Comparison of ENCODE assay signal across 17 mouse cellular contexts in genomic region chr16:63747817-63748216, GRCm38 (mm10).
A peak's percentile ranks its signal among the peaks of the same experiment; 100 is the strongest.
DNase-seq lines count a peak whose midpoint lies in the region; ATAC-seq and TF ChIP-seq lines count a peak whose summit lies in the region.
"Had no signal": no experiment of that assay in that cellular context is flagged by ENCODE, and none has a peak within 500 bp of the region (broad histone marks: within the 10 kb centered on the region; RNA-seq: fewer than 3 reads in every experiment).

No protein-coding gene starts in this region.

- WGBS in midbrain, embryonic 11.5 days: 23% methylated on average over 2 of the region's 2 CpGs
- 29% methylated on average over 2 of the region's 2 CpGs for WGBS in midbrain, postnatal 0 days
- 13% methylated on average over 2 of the region's 2 CpGs for WGBS in forebrain, embryonic 12.5 days
- 4% methylated on average over 2 of the region's 2 CpGs for WGBS in hindbrain, embryonic 13.5 days
- 61% methylated on average over 2 of the region's 2 CpGs for WGBS in cerebellum, adult 2 months

- DNase-seq in midbrain, embryonic 11.5 days (ENCODE audit: low spot score, missing footprints): peak; percentile 89
- no peak for DNase-seq in midbrain, postnatal 0 days (ENCODE audit: low spot score)
- peak; percentile 43 for DNase-seq in retina, embryonic 14.5 days (ENCODE audit: low spot score)
- no peak for DNase-seq in cerebellum, adult 2 months
- no peak for DNase-seq in gastrocnemius, adult 2 months
- DNase-seq: cerebellum, postnatal 14 days; heart, postnatal 4 days; lung, embryonic 14.5 days; thymus, postnatal 14 days had no signal

- no peak for TF ChIP-seq POLR2A in cerebellum, adult 2 months (IDR thresholded peaks at IDR 0.05; ENCODE audit: borderline replicate concordance, insufficient read depth, low read length)

- no peak overlapping the region for H3K4me3 ChIP-seq in midbrain, embryonic 11.5 days (ENCODE audit: low read depth, low read length)
- H3K4me3 ChIP-seq in midbrain, postnatal 0 days (ENCODE audit: low read depth, low read length): no peak overlapping the region
- no peak overlapping the region for H3K4me3 ChIP-seq in forebrain, embryonic 12.5 days (replicated peaks)
- no peak overlapping the region for H3K4me3 ChIP-seq in hindbrain, embryonic 13.5 days
- H3K4me3 ChIP-seq in cerebellum, adult 2 months (replicated peaks; ENCODE audit: insufficient read depth, low read depth, low read length): no peak overlapping the region
- no peak overlapping the region for H3K4me3 ChIP-seq in gastrocnemius, adult 2 months
- H3K4me3 ChIP-seq: heart, embryonic 13.5 days; liver, embryonic 12.5 days; myocyte had no signal

- H3K9ac ChIP-seq in midbrain, embryonic 11.5 days (ENCODE audit: low read length): no peak overlapping the region
- no peak overlapping the region for H3K9ac ChIP-seq in midbrain, postnatal 0 days (replicated peaks; ENCODE audit: low read length, poor library complexity, severe bottlenecking)
- no peak overlapping the region for H3K9ac ChIP-seq in forebrain, embryonic 12.5 days
- H3K9ac ChIP-seq in hindbrain, embryonic 13.5 days: no peak overlapping the region
- H3K9ac ChIP-seq: heart, embryonic 13.5 days; liver, embryonic 12.5 days; lung, embryonic 14.5 days had no signal

- H3K36me3 ChIP-seq in midbrain, embryonic 11.5 days (ENCODE audit: control insufficient read depth, insufficient read depth, low read length): no peaks in the 10 kb centered on the region
- no peaks in the 10 kb centered on the region for H3K36me3 ChIP-seq in midbrain, postnatal 0 days (ENCODE audit: insufficient read depth, low read length)
- no peaks in the 10 kb centered on the region for H3K36me3 ChIP-seq in forebrain, embryonic 12.5 days (replicated peaks)
- no peaks in the 10 kb centered on the region for H3K36me3 ChIP-seq in hindbrain, embryonic 13.5 days
- H3K36me3 ChIP-seq: heart, embryonic 13.5 days; liver, embryonic 12.5 days had no signal

- peaks cover 15% of the 10 kb centered on the region; the same call in 1 of the 2 replicates for H3K4me1 ChIP-seq in midbrain, embryonic 11.5 days (ENCODE audit: control insufficient read depth, insufficient read depth, low read length)
- H3K4me1 ChIP-seq in midbrain, postnatal 0 days (ENCODE audit: insufficient read depth, low read length): no peaks in the 10 kb centered on the region
- H3K4me1 ChIP-seq in forebrain, embryonic 12.5 days: peaks cover 21% of the 10 kb centered on the region
- peaks cover 15% of the 10 kb centered on the region for H3K4me1 ChIP-seq in hindbrain, embryonic 13.5 days (replicated peaks)
- no peaks in the 10 kb centered on the region; the same call in 1 of the 2 replicates for H3K4me1 ChIP-seq in cerebellum, adult 2 months (ENCODE audit: control insufficient read depth, insufficient read depth, low read length)
- H3K4me1 ChIP-seq: liver, embryonic 12.5 days had no signal

- intact Hi-C loops in gastrocnemius, adult 2 months (cut with DNase I): no loop called here

- peak; percentile 79 for ATAC-seq in midbrain, embryonic 11.5 days (ENCODE audit: low FRiP score)
- no peak for ATAC-seq in midbrain, postnatal 0 days (ENCODE audit: low FRiP score)
- peak; percentile 69 for ATAC-seq in forebrain, embryonic 12.5 days (ENCODE audit: low FRiP score)
- peak; percentile 63 for ATAC-seq in hindbrain, embryonic 13.5 days (ENCODE audit: low FRiP score)
- ATAC-seq: intestine, postnatal 0 days; liver, embryonic 12.5 days had no signal

- H3K27me3 ChIP-seq in midbrain, embryonic 11.5 days (ENCODE audit: control insufficient read depth, insufficient read depth, low read length): no peaks in the 10 kb centered on the region
- no peaks in the 10 kb centered on the region for H3K27me3 ChIP-seq in midbrain, postnatal 0 days (ENCODE audit: insufficient read depth, low read length)
- no peaks in the 10 kb centered on the region for H3K27me3 ChIP-seq in forebrain, embryonic 12.5 days
- no peaks in the 10 kb centered on the region for H3K27me3 ChIP-seq in hindbrain, embryonic 13.5 days
- H3K27me3 ChIP-seq in cerebellum, adult 2 months (ENCODE audit: control insufficient read depth, insufficient read depth, low read length): no peaks in the 10 kb centered on the region
- H3K27me3 ChIP-seq: heart, embryonic 13.5 days; liver, embryonic 12.5 days had no signal

- TF ChIP-seq CTCF in midbrain, postnatal 0 days (IDR thresholded peaks at IDR 0.05): no peak
- no peak for TF ChIP-seq CTCF in cerebellum, adult 2 months (IDR thresholded peaks at IDR 0.05; ENCODE audit: borderline replicate concordance, insufficient read depth, low read depth, low read length)
- no peak for TF ChIP-seq CTCF in gastrocnemius, adult 2 months (IDR thresholded peaks at IDR 0.05)

- no peak overlapping the region for H3K4me2 ChIP-seq in midbrain, embryonic 11.5 days
- H3K4me2 ChIP-seq in midbrain, postnatal 0 days (ENCODE audit: low read depth, low read length, poor library complexity, severe bottlenecking): no peak overlapping the region
- no peak overlapping the region for H3K4me2 ChIP-seq in forebrain, embryonic 12.5 days
- H3K4me2 ChIP-seq in hindbrain, embryonic 13.5 days: no peak overlapping the region
- H3K4me2 ChIP-seq: heart, embryonic 13.5 days; liver, embryonic 12.5 days; lung, embryonic 14.5 days had no signal

- H3K9me3 ChIP-seq in midbrain, embryonic 11.5 days (ENCODE audit: control insufficient read depth, low read length): no peaks in the 10 kb centered on the region
- no peaks in the 10 kb centered on the region for H3K9me3 ChIP-seq in midbrain, postnatal 0 days (ENCODE audit: low read length)
- H3K9me3 ChIP-seq in forebrain, embryonic 12.5 days: no peaks in the 10 kb centered on the region
- no peaks in the 10 kb centered on the region for H3K9me3 ChIP-seq in hindbrain, embryonic 13.5 days
- H3K9me3 ChIP-seq: heart, embryonic 13.5 days; liver, embryonic 12.5 days had no signal

- no peak overlapping the region; the same call in 1 of the 2 replicates for H3K27ac ChIP-seq in midbrain, embryonic 11.5 days (ENCODE audit: low read depth, low read length)
- H3K27ac ChIP-seq in midbrain, postnatal 0 days (ENCODE audit: low read depth, low read length): no peak overlapping the region
- peak overlapping the region; percentile 51; the same call in 1 of the 2 replicates for H3K27ac ChIP-seq in forebrain, embryonic 12.5 days
- H3K27ac ChIP-seq in hindbrain, embryonic 13.5 days: peak overlapping the region; percentile 67
- no peak overlapping the region for H3K27ac ChIP-seq in cerebellum, adult 2 months (ENCODE audit: insufficient read depth, low read length)
- no peak overlapping the region for H3K27ac ChIP-seq in gastrocnemius, adult 2 months
- H3K27ac ChIP-seq: heart, embryonic 13.5 days; kidney, postnatal 0 days; liver, embryonic 12.5 days; stomach, postnatal 0 days had no signal

Comparison
In these comparisons a context has a peak if more than half of its experiments do, and no peak if none do; other contexts are left out.
1. DNase-seq: peak in midbrain, embryonic 11.5 days (single experiment) and retina, embryonic 14.5 days (single experiment); none in midbrain, postnatal 0 days (single experiment), cerebellum, adult 2 months (0 of 2) and gastrocnemius, adult 2 months (single experiment).
2. H3K27ac ChIP-seq: peak in forebrain, embryonic 12.5 days (single experiment) and hindbrain, embryonic 13.5 days (single experiment); none in midbrain, embryonic 11.5 days (single experiment), midbrain, postnatal 0 days (single experiment), cerebellum, adult 2 months (single experiment) and gastrocnemius, adult 2 months (single experiment).